Mouse (Mus musculus): ENCODE data around the gene Olfr1205. TPM values are rescaled to one million over a fixed set of nuclear protein-coding genes. Genes with fewer than 3 reads are reported as not detected.

The Olfr1205 gene
- not detected in 2 replicates for polyA plus RNA-seq (2015; fragmentation: Nextera tagmentation; extraction: Ambion mirVana)

DNA sequence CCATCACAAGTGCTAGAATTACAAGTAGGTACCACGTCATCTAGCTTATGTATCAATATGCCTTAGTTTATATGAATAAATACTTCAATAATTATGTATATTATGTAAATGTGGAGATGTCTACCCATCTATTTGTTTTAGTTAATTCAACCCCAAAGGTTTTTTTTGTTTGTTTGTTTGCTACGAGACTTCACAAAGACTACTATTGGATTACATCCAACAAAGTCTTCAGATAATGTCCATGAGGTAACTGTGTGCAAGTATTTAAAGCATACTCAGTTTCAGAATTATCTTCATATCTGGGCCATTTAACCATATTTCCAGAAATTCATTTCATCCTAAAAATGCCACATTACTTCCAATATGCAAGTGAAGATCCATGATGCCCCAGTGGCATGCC, at the start of gene Olfr1205:
Gene Olfr1205 (plus strand): TSS at position 301 of the 400 bp plus-strand sequence.
- Histone ChIP-seq H3K4me3 (ENCODE audit: low read length) (no peak within 1 kb of the TSS), H3K4me1 (ENCODE audit: control insufficient read depth, insufficient read depth, low read length) (no peaks in the 10 kb centered on the region), H3K27ac (ENCODE audit: low read length) (no peak within 1 kb of the TSS), H3K4me2 (ENCODE audit: low read depth, low read length) (no peak within 1 kb of the TSS), H3K9ac (ENCODE audit: low read depth, low read length) (no peak within 1 kb of the TSS), H3K27me3 (replicated peaks; ENCODE audit: control insufficient read depth, insufficient read depth, low read length) (no peaks in the 10 kb centered on the region), H3K9me3 (ENCODE audit: control insufficient read depth, low read length) (no peaks in the 10 kb centered on the region), H3K36me3 (ENCODE audit: control insufficient read depth, insufficient read depth, low read length) (no peaks in the 10 kb centered on the region)
- 94% methylated on average over 2 of the region's 2 CpGs for WGBS
- no peak for ATAC-seq

DNA sequence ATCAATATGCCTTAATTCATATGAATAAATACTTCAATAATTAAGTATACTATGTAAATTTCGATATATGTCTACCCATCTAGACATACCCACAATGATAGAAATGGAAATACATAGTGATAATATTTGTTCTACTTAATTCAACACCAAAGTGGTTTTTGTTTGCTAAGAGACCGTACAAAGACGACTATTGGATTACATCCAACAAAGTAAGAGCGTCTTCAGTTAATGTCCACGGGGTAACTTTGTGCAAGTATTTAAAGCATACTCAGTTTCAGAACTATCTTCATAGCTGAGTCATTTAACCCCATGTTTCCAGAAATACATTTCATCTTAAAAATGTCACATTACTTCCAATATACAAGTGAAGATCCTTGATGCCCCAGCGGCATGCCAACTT, 36.8 kb upstream of the Olfr1205 start, which contains the start of gene Olfr1201:
Gene Olfr1201 (plus strand): TSS at position 301 of the 400 bp plus-strand sequence.
- 74% methylated on average over 6 of the region's 6 CpGs for whole genome bisulfite sequencing
- Histone ChIP-seq H3K36me3 (ENCODE audit: control insufficient read depth, insufficient read depth, low read length) (no peaks in the 10 kb centered on the region), H3K4me1 (ENCODE audit: control insufficient read depth, insufficient read depth, low read length) (no peaks in the 10 kb centered on the region), H3K27ac (ENCODE audit: low read length) (no peak within 1 kb of the TSS), H3K4me2 (ENCODE audit: low read depth, low read length) (no peak within 1 kb of the TSS), H3K27me3 (replicated peaks; ENCODE audit: control insufficient read depth, insufficient read depth, low read length) (no peaks in the 10 kb centered on the region), H3K9me3 (ENCODE audit: control insufficient read depth, low read length) (no peaks in the 10 kb centered on the region), H3K4me3 (ENCODE audit: low read length) (no peak within 1 kb of the TSS), H3K9ac (ENCODE audit: low read depth, low read length) (no peak within 1 kb of the TSS)
- ATAC-seq: no peak

DNA sequence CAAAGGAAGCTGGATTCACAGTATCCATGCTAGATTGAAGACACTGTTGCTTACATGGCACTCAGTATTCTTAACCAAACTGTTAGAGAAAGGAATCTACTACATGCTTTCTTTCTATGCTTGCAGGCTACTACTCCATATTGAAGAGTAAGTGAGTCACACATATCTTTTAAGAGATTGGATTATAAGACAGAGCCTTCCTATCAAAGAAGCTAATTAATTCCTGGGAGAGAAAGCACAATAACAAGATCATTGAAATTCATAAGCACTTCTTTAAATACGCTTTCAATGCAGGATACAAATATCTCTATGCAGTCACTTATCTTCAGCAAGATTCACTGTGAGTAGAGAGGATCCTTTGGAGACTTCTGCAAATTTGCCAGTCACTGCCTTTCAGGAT, 15.3 kb upstream of the Olfr1205 start, which contains the start of gene Olfr1202:
Gene Olfr1202 (plus strand): TSS at position 301 of the 400 bp plus-strand sequence.
- H3K27me3 ChIP-seq (replicated peaks; ENCODE audit: control insufficient read depth, insufficient read depth, low read length): no peaks in the 10 kb centered on the region
- H3K9me3 ChIP-seq (ENCODE audit: control insufficient read depth, low read length): no peaks in the 10 kb centered on the region
- ATAC-seq: no peak
- H3K4me3 ChIP-seq (ENCODE audit: low read length): no peak within 1 kb of the TSS
- WGBS: 75% methylated on average over 1 of the region's 1 CpGs
- H3K4me1 ChIP-seq (ENCODE audit: control insufficient read depth, insufficient read depth, low read length): no peaks in the 10 kb centered on the region
- H3K36me3 ChIP-seq (ENCODE audit: control insufficient read depth, insufficient read depth, low read length): no peaks in the 10 kb centered on the region
- no peak within 1 kb of the TSS for H3K27ac ChIP-seq (ENCODE audit: low read length)
- H3K9ac ChIP-seq (ENCODE audit: low read depth, low read length): no peak within 1 kb of the TSS
- H3K4me2 ChIP-seq (ENCODE audit: low read depth, low read length): no peak within 1 kb of the TSS

DNA sequence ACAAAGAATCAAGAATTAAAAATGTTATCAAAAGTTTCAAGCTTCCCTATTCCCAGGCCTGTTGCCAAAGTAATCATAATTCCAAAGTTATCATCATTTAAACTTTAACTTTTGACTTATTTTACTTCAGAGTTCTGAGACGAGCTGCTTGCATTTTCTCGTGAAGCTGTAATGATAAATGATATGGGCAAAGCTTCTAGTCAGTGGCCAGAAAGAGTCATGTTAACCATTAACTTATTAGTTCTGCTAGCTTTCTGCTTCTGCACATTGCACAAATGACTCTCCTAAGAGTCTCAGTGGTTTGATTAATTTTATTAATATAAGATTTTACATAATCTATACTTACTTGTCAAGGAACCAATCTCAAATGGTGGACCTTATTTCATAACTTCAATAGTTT, 8.9 kb downstream of the Olfr1205 start:
- no peaks in the 10 kb centered on the region for H3K9me3 ChIP-seq (ENCODE audit: control insufficient read depth, low read length)
- H3K36me3 ChIP-seq (ENCODE audit: control insufficient read depth, insufficient read depth, low read length): no peaks in the 10 kb centered on the region
- no peak overlapping the region for H3K27ac ChIP-seq (ENCODE audit: low read length)
- no peak overlapping the region for H3K9ac ChIP-seq (ENCODE audit: low read depth, low read length)
- H3K4me1 ChIP-seq (ENCODE audit: control insufficient read depth, insufficient read depth, low read length): no peaks in the 10 kb centered on the region
- H3K4me3 ChIP-seq (ENCODE audit: low read length): no peak overlapping the region
- peak; percentile 71; the same call in 1 of the 2 replicates for ATAC-seq
- no peak overlapping the region for H3K4me2 ChIP-seq (ENCODE audit: low read depth, low read length)
- WGBS: 41% methylated on average over 2 of the region's 2 CpGs
- no peaks in the 10 kb centered on the region for H3K27me3 ChIP-seq (replicated peaks; ENCODE audit: control insufficient read depth, insufficient read depth, low read length)

DNA sequence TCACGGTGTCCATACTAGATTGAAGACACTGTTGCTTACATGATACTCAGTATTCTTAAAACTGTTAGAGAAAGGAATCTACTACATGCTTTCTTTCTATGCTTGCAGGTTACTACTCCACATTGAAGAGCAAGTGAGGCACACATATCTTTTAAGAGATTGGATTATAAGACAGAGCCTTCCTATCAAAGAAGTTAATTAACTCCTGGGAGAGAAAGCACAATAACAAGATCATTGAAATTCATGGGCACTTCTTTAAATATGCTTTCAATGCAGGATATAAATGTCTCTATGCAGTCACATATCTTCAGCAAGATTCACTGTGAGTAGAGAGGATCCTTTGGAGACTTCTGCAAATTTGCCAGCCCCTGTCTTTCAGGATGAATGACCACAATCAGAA, 19.5 kb downstream of the Olfr1205 start, which contains the start of gene Olfr1204:
Gene Olfr1204 (plus strand): TSS at position 301 of the 400 bp plus-strand sequence.
- H3K4me2 ChIP-seq (ENCODE audit: low read depth, low read length): no peak within 1 kb of the TSS
- 85% methylated on average over 1 of the region's 1 CpGs for WGBS
- H3K4me1 ChIP-seq (ENCODE audit: control insufficient read depth, insufficient read depth, low read length): no peaks in the 10 kb centered on the region
- H3K4me3 ChIP-seq (ENCODE audit: low read length): no peak within 1 kb of the TSS
- no peaks in the 10 kb centered on the region for H3K36me3 ChIP-seq (ENCODE audit: control insufficient read depth, insufficient read depth, low read length)
- no peaks in the 10 kb centered on the region for H3K9me3 ChIP-seq (ENCODE audit: control insufficient read depth, low read length)
- no peak for ATAC-seq
- H3K27ac ChIP-seq (ENCODE audit: low read length): no peak within 1 kb of the TSS
- H3K27me3 ChIP-seq (replicated peaks; ENCODE audit: control insufficient read depth, insufficient read depth, low read length): no peaks in the 10 kb centered on the region
- H3K9ac ChIP-seq (ENCODE audit: low read depth, low read length): no peak within 1 kb of the TSS

DNA sequence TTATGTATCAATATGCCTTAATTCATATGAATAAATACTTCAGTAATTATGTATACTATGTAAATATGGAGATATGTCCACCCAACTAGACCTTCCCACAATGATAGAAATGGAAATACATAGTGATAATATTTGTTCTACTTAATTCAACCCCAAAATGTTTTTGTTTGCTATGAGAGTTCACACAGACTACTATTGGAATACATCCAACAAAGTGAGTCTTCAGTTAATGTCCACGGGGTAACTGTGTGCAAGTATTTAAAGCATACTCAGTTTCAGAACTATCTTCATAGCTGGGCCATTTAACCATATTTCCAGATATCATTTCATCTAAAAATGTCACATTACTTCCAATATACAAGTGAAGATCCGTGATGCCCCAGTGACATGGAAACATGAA, 33.4 kb downstream of the Olfr1205 start, which contains the start of gene Olfr1206:
Gene Olfr1206 (plus strand): TSS at position 301 of the 400 bp plus-strand sequence.
- WGBS: 81% methylated on average over 2 of the region's 2 CpGs
- H3K4me1 ChIP-seq (ENCODE audit: control insufficient read depth, insufficient read depth, low read length): no peaks in the 10 kb centered on the region
- no peak within 1 kb of the TSS for H3K27ac ChIP-seq (ENCODE audit: low read length)
- H3K36me3 ChIP-seq (ENCODE audit: control insufficient read depth, insufficient read depth, low read length): no peaks in the 10 kb centered on the region
- no peak within 1 kb of the TSS for H3K9ac ChIP-seq (ENCODE audit: low read depth, low read length)
- H3K4me2 ChIP-seq (ENCODE audit: low read depth, low read length): no peak within 1 kb of the TSS
- H3K9me3 ChIP-seq (ENCODE audit: control insufficient read depth, low read length): no peaks in the 10 kb centered on the region
- H3K27me3 ChIP-seq (replicated peaks; ENCODE audit: control insufficient read depth, insufficient read depth, low read length): no peaks in the 10 kb centered on the region
- no peak within 1 kb of the TSS for H3K4me3 ChIP-seq (ENCODE audit: low read length)
- no peak for ATAC-seq

Other genes with a start within 250 kb of the Olfr1205 start
- gene Olfr1189, start 243.3 kb upstream of the Olfr1205 start, polyA plus RNA-seq (2015; fragmentation: Nextera tagmentation; extraction: Ambion mirVana): not detected in 2 replicates
- gene Olfr1191-ps1, start 189.2 kb upstream of the Olfr1205 start, polyA plus RNA-seq (2015; fragmentation: Nextera tagmentation; extraction: Ambion mirVana): not detected in 2 replicates
- not detected in 2 replicates for gene Olfr1192-ps1, start 181.2 kb upstream of the Olfr1205 start, polyA plus RNA-seq (2015; fragmentation: Nextera tagmentation; extraction: Ambion mirVana)
- gene Olfr1193, start 154.1 kb upstream of the Olfr1205 start, polyA plus RNA-seq (2015; fragmentation: Nextera tagmentation; extraction: Ambion mirVana): not detected in 2 replicates
- gene Olfr1195, start 140.6 kb upstream of the Olfr1205 start, polyA plus RNA-seq (2015; fragmentation: Nextera tagmentation; extraction: Ambion mirVana): not detected in 2 replicates
- not detected in 2 replicates for gene Olfr1196, start 125.1 kb upstream of the Olfr1205 start, polyA plus RNA-seq (2015; fragmentation: Nextera tagmentation; extraction: Ambion mirVana)
- not detected in 2 replicates for gene Olfr1197, start 97.4 kb upstream of the Olfr1205 start, polyA plus RNA-seq (2015; fragmentation: Nextera tagmentation; extraction: Ambion mirVana)
- not detected in 2 replicates for gene Olfr1198, start 78.4 kb upstream of the Olfr1205 start, polyA plus RNA-seq (2015; fragmentation: Nextera tagmentation; extraction: Ambion mirVana)
- not detected in 2 replicates for gene Olfr1199, start 69.3 kb upstream of the Olfr1205 start, polyA plus RNA-seq (2015; fragmentation: Nextera tagmentation; extraction: Ambion mirVana)
- gene Olfr1200, start 59.2 kb upstream of the Olfr1205 start, polyA plus RNA-seq (2015; fragmentation: Nextera tagmentation; extraction: Ambion mirVana): not detected in 2 replicates
- gene Olfr1201, start 36.7 kb upstream of the Olfr1205 start, polyA plus RNA-seq (2015; fragmentation: Nextera tagmentation; extraction: Ambion mirVana): not detected in 2 replicates
- not detected in 2 replicates for gene Olfr1202, start 15.2 kb upstream of the Olfr1205 start, polyA plus RNA-seq (2015; fragmentation: Nextera tagmentation; extraction: Ambion mirVana)
- gene Olfr1204, start 19.6 kb downstream of the Olfr1205 start, polyA plus RNA-seq (2015; fragmentation: Nextera tagmentation; extraction: Ambion mirVana): not detected in 2 replicates
- not detected in 2 replicates for gene Olfr1206, start 33.5 kb downstream of the Olfr1205 start, polyA plus RNA-seq (2015; fragmentation: Nextera tagmentation; extraction: Ambion mirVana)
- gene Olfr1208, start 72.6 kb downstream of the Olfr1205 start, polyA plus RNA-seq (2015; fragmentation: Nextera tagmentation; extraction: Ambion mirVana): not detected in 2 replicates
- not detected in 2 replicates for gene Olfr1209, start 85.4 kb downstream of the Olfr1205 start, polyA plus RNA-seq (2015; fragmentation: Nextera tagmentation; extraction: Ambion mirVana)
- gene Olfr1211, start 108.4 kb downstream of the Olfr1205 start, polyA plus RNA-seq (2015; fragmentation: Nextera tagmentation; extraction: Ambion mirVana): not detected in 2 replicates
- gene Olfr1212, start 124.2 kb downstream of the Olfr1205 start, polyA plus RNA-seq (2015; fragmentation: Nextera tagmentation; extraction: Ambion mirVana): not detected in 2 replicates
- gene Gm13762, start 150.5 kb downstream of the Olfr1205 start, polyA plus RNA-seq (2015; fragmentation: Nextera tagmentation; extraction: Ambion mirVana): not detected in 2 replicates
- gene Olfr1214, start 162.9 kb downstream of the Olfr1205 start, polyA plus RNA-seq (2015; fragmentation: Nextera tagmentation; extraction: Ambion mirVana): not detected in 2 replicates
- not detected in 2 replicates for gene Olfr1215, start 177.2 kb downstream of the Olfr1205 start, polyA plus RNA-seq (2015; fragmentation: Nextera tagmentation; extraction: Ambion mirVana)
- gene Olfr1216, start 188.6 kb downstream of the Olfr1205 start, polyA plus RNA-seq (2015; fragmentation: Nextera tagmentation; extraction: Ambion mirVana): not detected in 2 replicates
- gene Olfr1217, start 202.3 kb downstream of the Olfr1205 start, polyA plus RNA-seq (2015; fragmentation: Nextera tagmentation; extraction: Ambion mirVana): not detected in 2 replicates
- gene Olfr1218, start 231.4 kb downstream of the Olfr1205 start, polyA plus RNA-seq (2015; fragmentation: Nextera tagmentation; extraction: Ambion mirVana): not detected in 2 replicates

Measured in intestine, embryonic 16.5 days (tissue).